Mouse (Mus musculus): ENCODE data around the gene Fxyd7. TPM values are rescaled to one million over a fixed set of nuclear protein-coding genes. Genes with fewer than 3 reads are reported as not detected.

The Fxyd7 gene
- polyA plus RNA-seq, 1 experiment from 2014 or later, result 11.5 TPM

Small RNA genes lying within 50 kb of the gene (microRNA-seq; reads per million reads assigned to microRNA genes)
- gene Mir7050, result not detected

Other genes with a start within 250 kb of the Fxyd7 start
- gene Ffar2, start 227.7 kb downstream of the Fxyd7 start, polyA plus RNA-seq (2016; fragmentation: Nextera tagmentation; extraction: Ambion mirVana), result not detected in 2 replicates
- not detected in 2 replicates for gene Ffar3, start 195.3 kb downstream of the Fxyd7 start, polyA plus RNA-seq (2016; fragmentation: Nextera tagmentation; extraction: Ambion mirVana)
- not detected in 2 replicates for gene Ffar1, start 189.9 kb downstream of the Fxyd7 start, polyA plus RNA-seq (2016; fragmentation: Nextera tagmentation; extraction: Ambion mirVana)
- not detected in 2 replicates for gene Cd22, start 171.1 kb downstream of the Fxyd7 start, polyA plus RNA-seq (2016; fragmentation: Nextera tagmentation; extraction: Ambion mirVana)
- 0.39 and 0.51 TPM in 2 replicates for gene Mag, start 136.6 kb downstream of the Fxyd7 start, polyA plus RNA-seq (2016; fragmentation: Nextera tagmentation; extraction: Ambion mirVana)
- not detected in 2 replicates for gene Hamp2, start 126.8 kb downstream of the Fxyd7 start, polyA plus RNA-seq (2016; fragmentation: Nextera tagmentation; extraction: Ambion mirVana)
- gene Hamp, start 107.4 kb downstream of the Fxyd7 start, polyA plus RNA-seq (2016; fragmentation: Nextera tagmentation; extraction: Ambion mirVana), result not detected in 2 replicates
- gene Usf2, start 94.7 kb downstream of the Fxyd7 start, polyA plus RNA-seq (2016; fragmentation: Nextera tagmentation; extraction: Ambion mirVana), result 28.9 and 30.6 TPM in 2 replicates
- 16.1 and 17.5 TPM in 2 replicates for gene Lsr, start 78.0 kb downstream of the Fxyd7 start, polyA plus RNA-seq (2016; fragmentation: Nextera tagmentation; extraction: Ambion mirVana)
- gene Fam187b, start 77.7 kb downstream of the Fxyd7 start, polyA plus RNA-seq (2016; fragmentation: Nextera tagmentation; extraction: Ambion mirVana), result 0.26 and 0.57 TPM in 2 replicates
- gene Fxyd5, start 9.0 kb downstream of the Fxyd7 start, polyA plus RNA-seq (2016; fragmentation: Nextera tagmentation; extraction: Ambion mirVana), result 8.7 and 13.2 TPM in 2 replicates
- gene Fxyd1, start 5.7 kb upstream of the Fxyd7 start, polyA plus RNA-seq (2016; fragmentation: Nextera tagmentation; extraction: Ambion mirVana), result 8.9 and 10.3 TPM in 2 replicates
- gene Lgi4, start 7.9 kb upstream of the Fxyd7 start, polyA plus RNA-seq (2016; fragmentation: Nextera tagmentation; extraction: Ambion mirVana), result 0.54 and 0.55 TPM in 2 replicates
- 1.4 and 1.7 TPM in 2 replicates for gene Fxyd3, start 25.2 kb upstream of the Fxyd7 start, polyA plus RNA-seq (2016; fragmentation: Nextera tagmentation; extraction: Ambion mirVana)
- 0.41 and 0.63 TPM in 2 replicates for gene Hpn, start 63.8 kb upstream of the Fxyd7 start, polyA plus RNA-seq (2016; fragmentation: Nextera tagmentation; extraction: Ambion mirVana)
- gene Scn1b, start 75.5 kb upstream of the Fxyd7 start, polyA plus RNA-seq (2016; fragmentation: Nextera tagmentation; extraction: Ambion mirVana), result 1.7 and 1.8 TPM in 2 replicates
- gene Gramd1a, start 104.4 kb upstream of the Fxyd7 start, polyA plus RNA-seq (2016; fragmentation: Nextera tagmentation; extraction: Ambion mirVana), result 186 and 194 TPM in 2 replicates
- not detected in 2 replicates for gene Scgb2b2, start 239.0 kb upstream of the Fxyd7 start, polyA plus RNA-seq (2016; fragmentation: Nextera tagmentation; extraction: Ambion mirVana)
- not detected in 2 replicates for gene Scgb1b2, start 240.4 kb upstream of the Fxyd7 start, polyA plus RNA-seq (2016; fragmentation: Nextera tagmentation; extraction: Ambion mirVana)